Mouse (Mus musculus) retina, adult 2 months (tissue): Measurements from ENCODE around the gene Cgrrf1.

Source experiments
- DNase-seq: peaks from one replicate; pipeline ENCODE4 v3.0.0-alpha.2; 2012; ENCODE audit warnings: low read depth, low spot score

The Cgrrf1 gene

DNA sequence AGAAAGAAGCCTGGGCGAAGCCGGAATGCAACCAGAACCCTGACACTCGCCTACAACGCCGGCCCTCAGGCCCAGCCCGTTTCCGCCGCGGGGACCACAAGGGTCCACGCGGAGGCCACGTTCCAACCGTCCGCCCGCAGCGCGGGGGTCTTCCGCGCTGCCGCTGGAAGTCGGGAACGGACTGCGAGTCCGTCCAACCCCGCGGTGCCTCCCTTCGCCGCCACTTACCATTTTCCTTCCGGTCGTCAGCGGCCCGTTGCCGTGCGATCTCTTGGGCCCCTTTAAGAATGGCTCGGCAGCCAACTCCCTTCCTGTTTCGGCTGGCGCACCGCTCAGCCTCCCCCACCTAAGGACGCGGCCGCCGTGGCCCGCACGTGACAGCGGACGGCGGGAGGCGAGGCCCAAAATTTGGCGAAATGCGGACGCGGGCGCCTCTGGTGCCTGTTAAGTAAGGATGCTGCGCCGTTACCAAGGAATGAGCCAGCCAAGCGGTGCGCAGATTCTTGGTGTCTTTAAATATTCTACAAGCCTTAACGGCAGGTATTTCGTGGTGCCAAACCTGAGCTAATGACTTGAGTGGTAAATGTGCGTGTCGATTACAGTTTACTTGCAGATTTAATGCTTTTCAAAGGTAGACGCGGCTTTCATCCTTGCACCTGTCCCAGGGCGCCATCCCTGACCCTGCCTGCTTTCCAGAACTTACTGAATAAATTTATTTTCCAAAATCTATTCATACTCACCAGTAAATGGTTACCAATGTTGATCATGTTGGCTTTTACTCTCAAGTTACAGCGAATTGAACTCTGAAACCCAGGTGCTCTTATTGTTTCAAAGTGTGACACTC is 9.8 kb upstream of the Cgrrf1 start, which contains the start of gene Gmfb:
Gene Gmfb, minus strand, starts transcription at position 370 of the 844 bp plus-strand sequence.
- peak; percentile 82 for DNase-seq

DNA sequence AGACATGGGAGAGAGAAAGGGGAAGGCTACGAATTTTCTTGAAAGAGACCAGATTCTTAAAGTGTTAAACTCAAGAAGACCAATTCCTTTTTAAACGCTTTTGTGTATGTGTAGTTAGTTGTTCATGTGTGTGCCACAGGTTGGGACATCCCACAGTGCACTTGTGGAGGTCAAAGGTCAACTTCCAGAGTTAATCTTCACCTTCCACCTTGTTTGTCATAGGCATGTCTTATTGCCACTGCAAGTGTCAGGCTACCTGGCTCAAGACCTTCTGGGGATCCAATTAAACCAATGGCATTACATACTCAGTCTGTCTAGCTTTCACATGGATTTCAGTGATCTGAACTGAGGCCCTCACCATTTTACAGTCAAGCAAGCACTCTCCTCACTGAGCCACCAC is 7.9 kb upstream of the Cgrrf1 start:
- DNase-seq = no peak

DNA sequence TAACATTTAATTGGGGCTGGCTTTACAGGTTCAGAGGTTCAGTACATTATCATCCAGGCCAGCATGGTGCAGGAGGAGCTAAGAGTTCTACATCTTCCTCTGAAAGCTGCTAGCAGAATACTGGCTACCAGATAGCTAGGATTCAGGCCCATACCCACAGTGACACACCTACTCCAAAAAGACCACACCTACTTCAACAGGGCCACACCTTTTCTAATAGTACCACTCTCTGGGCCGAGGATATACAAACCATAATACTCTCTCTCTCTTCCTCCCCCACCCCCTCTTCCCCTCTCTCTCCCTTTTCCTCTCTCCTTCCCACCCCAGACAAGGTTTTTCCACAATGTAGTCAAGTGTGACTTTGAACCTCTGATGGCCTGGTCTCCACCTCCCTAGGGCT is 4.5 kb upstream of the Cgrrf1 start:
- no peak for DNase-seq

DNA sequence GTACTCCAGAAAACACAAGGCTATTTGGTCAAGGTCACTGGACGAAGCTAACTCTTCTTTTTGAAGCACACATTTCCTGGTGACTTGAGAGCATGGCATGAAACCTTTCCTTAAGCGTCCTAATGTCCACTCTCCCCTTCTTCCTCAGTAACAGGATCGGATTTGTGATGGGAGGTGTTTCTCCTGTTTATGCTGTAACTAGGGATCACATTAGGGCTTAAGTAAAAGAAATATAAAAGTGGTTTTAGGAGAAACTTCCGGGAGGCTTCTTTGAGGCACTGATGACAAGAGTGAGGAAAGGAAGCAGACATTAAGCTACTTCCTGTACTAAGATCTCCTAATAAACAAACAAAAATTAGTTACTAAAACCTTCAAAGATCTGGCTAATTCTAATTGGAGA is 630 bp upstream of the Cgrrf1 start:
- no peak for DNase-seq

DNA sequence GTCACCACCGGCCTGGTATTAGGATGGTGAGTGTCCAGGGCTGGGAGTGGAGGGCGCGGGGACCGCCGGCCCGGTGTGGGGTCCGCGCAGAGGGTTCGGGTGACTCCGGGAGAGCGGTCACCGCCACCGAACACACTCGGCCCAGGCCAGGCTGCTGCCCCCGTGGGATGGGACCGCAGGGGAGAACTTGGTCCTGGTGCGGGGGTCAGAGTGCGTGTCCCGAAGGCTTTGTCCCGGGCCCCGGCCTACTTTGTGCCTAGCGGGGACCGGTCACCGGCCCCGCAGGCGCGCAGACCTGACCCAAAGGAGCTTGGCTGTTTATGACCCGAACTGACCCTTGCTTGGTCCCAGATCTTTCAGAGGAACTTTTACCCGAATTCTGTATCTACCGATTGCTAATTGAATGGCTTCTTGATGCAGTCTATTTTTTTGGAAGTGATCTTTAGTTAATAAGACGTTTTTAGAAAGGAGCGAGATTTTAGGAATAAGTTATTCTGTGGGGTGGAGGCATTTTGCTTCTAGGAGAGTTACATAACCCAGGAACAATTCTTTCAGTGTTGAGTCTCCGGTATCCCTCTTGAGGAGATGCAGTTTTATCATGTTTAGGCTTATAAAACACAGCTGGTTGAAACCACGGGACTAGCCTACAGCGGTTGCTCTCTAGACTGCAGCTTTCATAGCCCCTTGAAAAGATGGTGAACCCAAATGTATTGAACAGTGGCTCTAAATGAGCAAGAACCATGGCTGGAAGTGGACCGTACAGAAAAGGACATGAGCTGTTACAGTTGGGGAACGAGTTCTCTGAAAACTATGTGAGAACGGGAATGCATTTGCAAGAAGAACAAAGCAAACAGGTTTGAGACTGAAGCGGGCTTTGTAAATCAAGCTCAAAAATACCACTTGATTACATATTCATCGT is 688 bp downstream of the Cgrrf1 start:
- peak; percentile 4 for DNase-seq

DNA sequence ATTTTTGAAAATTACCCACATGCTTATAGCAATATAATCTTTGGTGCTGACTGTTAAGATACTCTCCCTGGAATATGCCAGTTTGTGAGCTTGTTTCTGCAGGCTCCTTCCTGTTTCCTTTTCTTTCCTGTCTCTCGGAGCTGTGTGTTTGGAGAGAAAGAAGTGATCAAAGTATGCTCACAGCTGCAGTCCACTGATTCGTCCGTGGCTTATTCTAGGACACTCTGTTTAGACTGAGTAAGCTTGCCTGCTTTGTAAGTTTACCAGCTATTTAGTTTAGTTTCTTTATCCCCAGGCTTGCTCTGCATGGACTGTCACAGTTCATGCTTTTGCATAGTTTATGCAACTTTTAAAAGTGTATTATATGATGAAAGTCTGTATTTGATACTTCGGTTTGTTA is 7.4 kb downstream of the Cgrrf1 start:
- no peak for DNase-seq

DNA sequence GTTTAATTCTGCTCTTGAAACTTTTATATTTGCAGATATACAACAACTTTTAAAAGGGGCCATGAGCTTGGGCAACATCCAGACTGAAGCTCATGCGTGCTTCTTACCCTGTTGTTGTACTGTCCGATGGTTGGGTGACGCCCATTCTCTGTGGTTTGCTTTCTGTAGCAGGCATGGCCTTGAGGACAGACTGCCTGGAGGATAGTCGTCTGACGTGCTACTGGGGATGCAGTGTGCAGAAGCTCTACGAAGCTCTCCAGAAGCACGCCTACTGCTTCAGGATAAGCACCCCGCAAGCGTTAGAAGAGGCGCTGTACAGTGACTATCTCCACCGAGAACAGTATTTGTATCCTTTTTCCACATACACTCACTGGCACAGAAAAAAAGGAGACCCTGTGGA is 13.8 kb downstream of the Cgrrf1 start:
- no peak for DNase-seq

DNA sequence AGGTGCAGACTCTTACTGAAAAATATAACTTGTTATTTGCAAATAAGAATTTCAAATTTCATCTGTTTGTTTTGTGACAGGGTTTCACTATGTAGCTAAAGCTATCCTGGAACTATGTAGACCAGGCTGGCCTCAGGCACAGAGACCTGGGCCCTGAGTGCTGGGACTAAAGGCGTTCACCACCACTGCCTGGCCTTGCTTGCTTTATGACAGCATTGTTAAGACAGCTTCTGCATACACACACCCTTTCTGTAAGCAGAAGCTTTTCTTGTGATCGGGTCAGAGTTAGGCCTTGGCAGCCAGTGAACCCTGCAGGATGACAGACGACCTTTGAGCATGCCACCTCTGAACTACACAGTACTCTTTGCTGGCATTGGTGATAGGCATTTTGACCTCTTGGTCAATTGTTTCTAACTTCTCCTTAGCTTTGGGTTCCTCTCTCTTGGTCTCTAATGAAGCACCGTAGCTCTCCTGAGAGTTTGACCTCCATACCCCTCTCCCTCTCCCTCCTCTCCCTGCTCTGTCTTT is 16.2 kb downstream of the Cgrrf1 start:
- DNase-seq = no peak

DNA sequence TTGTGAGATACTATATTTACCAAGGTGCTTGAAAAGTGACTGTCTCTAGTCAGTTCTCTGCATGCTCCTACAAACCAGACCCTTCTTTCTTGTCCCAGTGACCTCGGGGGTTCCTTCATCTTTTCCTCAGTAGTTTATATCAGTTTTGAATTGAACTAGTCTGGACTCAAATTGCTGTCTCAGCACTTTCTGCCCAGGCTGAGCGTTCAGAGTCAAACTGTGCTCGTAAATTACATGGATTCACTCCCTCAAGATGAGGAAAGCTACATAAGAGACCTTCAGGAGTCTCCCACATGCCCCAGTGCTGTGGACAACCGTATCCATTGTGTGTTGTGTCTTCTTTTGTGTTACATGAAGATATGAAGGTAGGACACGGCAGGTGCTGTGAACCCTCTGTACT is 16.8 kb downstream of the Cgrrf1 start:
- no peak for DNase-seq

DNA sequence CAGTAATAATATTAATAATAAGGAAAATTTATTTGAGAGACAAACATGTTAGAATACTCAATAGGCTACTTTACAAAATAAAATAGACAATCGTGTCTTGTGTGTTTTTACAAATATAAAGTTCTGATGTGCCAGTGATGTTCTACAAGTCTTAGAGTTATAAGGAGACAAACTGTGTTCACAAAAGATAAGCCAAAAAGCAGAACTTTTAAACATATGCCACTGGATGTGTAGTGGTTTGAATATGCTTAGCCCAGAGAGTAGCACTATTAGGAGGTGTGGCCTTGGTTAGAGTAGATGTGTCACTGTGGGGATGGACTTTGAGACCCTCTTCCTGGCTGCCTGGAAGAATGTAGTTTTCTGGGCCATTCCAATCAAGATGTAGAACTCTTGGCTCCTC is 17.8 kb downstream of the Cgrrf1 start:
- no peak for DNase-seq

DNA sequence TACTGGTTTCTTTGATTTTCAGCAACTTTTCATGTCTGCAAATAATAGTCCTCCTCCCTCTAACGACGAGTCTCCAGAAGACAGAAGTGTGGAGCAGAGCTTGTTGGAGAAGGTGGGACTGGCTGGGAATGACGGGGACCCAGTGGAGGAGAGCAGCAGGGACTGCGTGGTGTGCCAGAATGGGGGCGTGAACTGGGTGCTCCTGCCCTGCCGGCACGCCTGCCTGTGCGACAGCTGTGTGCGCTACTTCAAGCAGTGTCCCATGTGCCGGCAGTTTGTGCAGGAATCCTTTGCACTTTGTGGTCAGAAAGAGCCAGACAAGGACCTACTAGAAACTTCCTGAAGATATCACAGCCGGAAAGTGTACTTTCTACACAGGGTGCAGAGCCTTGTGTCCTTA is 21.8 kb downstream of the Cgrrf1 start:
- DNase-seq = no peak

DNA sequence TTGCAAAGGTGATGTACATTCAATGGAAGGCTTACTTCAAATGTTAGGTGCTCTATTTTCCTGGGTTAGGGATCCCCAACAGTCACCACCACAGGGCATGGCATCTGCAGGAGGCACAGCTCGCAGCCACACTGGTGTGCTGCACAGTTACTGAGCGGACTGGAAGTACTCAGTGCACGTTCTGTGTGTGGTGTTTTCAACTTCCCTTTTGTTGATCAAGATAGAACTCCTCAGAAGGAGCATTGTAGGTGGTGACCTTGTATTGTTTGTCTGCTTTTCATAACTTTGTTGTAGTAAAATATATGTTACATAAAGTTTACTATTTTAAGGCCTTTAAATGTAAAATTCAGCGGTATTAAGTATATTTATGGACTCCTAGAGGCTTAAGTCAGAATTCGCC is 31.0 kb downstream of the Cgrrf1 start:
- DNase-seq = no peak

DNA sequence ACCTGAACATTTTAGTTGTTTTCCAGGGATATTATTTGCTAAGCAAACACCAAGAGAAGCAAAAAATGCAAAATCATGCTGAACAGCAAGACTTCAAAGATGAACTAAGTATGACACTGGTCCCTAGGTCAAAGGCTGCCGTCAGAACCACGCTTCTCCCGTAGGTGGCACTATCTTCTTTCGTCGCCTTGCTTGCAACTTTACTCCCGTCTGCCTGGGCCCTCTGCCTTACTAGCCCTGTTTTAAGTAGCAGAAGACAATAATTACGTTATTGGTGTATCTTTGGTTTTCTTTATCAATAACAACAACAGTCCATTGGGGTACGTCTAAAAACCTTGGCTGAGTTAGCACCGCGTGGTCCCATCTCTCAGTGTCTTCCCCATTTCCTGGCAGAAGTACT is 49.0 kb downstream of the Cgrrf1 start:
- DNase-seq = no peak

DNA sequence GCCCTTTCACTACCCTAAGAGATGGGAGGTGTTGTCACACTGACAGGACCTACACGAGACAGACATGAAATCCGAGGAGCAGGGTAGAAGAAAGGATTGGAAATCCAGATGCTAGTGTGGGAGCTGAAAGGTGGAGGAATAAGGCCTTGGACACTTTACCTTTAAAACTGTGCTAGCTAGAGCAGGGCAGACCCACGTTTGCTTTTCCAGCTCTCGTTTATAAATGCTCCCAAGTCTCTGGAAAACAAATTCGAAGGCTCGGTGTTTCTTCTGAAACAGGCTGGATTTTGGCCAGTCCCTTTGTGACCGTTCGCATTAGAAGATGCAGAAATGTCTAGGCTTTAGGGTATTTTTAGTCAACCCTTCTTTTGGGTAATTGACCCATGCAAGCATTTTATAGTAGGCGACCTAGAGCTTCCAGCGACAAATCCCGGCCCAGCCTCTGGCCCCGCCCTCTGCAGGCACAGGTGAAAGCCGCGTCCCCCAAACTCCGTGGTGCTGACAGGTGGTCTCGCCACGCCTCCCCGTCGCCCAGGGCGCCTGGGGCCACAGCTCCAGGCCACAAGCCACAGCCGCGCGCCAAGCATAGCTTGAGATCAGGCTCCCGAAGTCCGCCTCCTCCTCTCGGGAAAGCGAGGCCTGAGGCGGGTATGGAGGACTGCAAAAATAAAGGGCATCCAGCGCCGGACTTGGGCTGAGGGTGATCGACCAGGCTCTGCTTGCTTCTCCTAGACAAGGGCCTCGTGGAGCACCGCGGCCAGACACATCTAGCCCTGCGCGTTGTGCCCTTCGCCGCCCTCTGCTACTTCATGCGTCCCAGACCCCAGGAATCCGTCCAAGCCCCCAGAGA is 49.9 kb downstream of the Cgrrf1 start:
- DNase-seq = no peak

DNA sequence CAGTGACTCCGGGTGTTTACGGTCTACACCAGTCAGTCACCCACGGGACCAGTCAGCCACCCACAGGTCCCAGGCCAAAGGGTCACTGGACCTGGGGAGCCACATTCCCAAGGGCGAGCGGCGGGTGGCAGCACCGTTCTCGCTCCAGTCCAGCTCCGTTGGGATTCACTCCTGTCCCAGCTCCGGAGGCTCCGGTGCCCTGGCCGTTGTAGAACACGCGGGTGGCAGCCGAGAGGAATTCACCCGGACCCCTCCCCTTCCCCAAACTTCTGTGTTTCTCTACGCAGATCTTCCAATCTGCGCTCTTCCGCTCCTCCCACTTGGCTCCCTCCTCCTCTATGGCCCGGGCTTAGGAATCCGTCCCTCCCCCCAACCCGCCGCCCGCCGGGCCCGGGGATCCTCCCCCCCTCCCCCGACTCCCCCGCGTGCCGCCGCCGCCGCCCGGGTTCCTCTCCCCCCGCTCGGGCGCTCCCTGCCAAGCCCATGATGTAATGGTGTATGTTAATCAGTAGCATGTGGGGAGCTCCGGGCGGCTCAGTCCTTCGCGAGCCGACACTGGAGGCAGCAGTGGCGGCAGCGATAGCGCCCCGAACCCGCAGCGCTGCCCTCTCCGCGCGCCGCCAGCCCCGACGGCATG is 50.6 kb downstream of the Cgrrf1 start, which contains the start of gene Samd4:
Gene Samd4, plus strand, starts transcription at position 424 of the 637 bp plus-strand sequence.
- DNase-seq = no peak

DNA sequence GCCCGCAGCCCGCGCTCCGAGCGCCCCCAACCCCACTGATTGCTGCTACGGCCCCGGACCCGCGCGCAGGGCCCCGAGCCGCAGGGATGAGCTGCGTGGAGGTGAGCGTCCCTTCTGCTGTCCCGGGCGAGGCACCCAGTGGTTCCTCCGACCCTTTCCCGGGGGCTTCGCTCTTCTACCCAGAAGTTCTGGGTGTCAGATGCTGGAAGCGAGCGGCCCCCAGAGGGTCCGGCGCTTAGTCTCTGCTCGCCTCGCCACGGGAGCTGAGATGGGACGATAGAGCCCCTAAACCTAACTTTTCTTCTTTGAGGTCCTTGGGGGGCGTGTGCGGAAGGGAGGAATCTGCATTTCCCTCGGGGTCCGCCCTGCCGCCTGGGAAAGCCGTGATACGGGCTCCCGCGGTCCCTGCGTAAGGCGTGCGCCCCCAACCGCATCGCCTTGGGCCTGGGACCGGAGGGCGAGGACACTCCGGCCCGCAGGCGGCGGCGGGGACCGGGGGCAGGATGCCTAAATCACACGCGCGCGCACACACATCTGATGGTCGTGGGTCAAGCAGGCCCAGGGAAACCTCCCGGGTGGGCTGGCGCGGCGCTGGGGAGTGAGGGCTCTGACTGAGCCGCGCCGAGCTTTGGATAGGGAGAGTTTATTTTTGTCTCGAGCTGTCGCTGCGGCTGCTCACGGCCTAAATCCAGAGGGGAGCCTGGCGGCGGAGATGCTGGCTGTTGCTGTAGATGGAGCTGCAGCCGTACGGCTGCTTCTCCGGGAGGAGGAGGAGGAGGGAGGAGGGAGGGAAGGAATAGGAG is 51.3 kb downstream of the Cgrrf1 start:
- no peak for DNase-seq

DNA sequence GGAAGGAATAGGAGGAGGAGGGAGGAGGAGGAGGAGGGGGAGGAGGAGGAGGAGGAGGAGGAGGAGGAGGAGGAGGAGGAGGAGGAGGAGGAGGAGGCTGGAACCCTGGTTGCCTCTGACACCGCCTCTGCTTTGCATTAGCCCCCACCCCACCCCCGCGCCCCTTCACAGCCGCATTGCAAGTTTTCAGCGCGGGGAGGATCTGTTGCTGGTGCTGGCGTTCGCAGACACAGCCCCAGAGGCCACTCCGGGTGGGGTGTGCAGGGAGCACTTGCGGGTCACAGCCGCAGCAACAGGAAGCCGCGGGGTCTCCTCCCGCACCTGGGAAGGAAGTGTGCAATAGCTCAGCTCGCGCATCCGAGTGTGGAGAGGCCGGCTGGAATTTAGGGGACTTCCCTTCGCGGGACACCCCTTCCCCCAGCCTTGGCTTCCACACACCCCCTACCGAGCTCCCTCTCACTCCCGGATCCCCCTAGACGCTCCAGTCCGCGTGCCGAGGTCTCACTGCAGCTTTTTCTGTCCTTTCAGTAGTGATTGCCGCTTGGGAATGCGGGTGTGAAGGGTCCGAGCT is 52.0 kb downstream of the Cgrrf1 start:
- DNase-seq = no peak

DNA sequence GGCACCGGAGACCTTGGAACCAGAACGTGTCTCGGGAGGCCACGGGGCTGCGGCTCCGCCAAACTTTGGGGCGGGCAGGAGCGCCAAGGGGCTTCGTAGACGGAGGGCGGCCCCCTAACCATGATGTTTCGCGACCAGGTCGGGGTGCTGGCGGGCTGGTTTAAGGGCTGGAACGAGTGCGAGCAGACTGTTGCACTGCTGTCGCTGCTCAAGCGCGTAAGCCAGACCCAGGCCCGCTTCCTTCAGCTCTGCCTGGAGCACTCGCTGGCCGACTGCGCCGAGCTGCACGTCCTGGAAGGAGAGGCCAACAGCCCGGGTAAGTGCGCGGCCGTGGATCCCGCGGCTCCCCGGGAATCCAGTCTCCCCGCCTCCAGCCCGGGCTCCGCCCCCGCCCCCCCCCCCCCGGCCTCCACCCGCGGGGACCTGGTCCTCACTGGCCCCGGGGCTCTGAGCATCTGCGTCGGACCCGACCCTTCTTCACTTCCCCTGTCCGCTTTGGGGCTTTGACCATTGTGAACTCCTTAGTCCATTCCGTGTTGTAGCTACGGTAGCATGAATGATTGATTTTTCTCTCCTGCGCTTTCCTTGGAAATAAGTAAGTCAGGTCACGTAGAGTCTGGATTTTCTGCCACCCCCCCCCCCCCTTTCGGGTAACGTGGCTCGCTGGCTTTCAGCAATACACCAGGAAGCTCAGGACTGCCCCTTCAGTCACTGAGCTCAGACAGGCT is 52.9 kb downstream of the Cgrrf1 start:
- no peak for DNase-seq

DNA sequence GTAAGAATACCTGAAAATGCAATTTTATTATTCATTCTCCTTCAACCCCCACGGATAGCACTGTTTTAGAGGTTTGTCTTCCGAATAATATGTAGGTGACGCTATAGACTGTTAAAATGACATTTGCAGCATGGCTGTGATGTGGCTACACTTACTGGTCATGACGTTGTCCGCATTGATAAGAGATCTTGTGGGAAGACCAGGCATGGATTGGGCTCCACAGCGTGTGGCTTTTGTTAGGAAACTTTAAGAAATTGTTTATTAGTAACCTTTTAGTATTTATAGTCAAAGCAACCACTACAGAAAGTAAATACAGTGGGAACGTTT is 53.5 kb downstream of the Cgrrf1 start:
- DNase-seq = no peak
